Mouse (Mus musculus) liver, adult 2 months (tissue): ENCODE measurements around the gene Zdhhc24. TPM values are rescaled to one million over a fixed set of nuclear protein-coding genes. Genes with fewer than 3 reads are reported as not detected.

Source experiments
- DNase-seq: peaks from one replicate; pipeline ENCODE4 v3.0.0-alpha.2; 2011; ENCODE audit warnings: low read depth, low spot score; ENCODE audit errors: extremely low read depth
- H3K27ac ChIP-seq: fragments of 200-500 bp; replicated peaks from 2 replicates; pipeline ENCODE4 v1.5.1; 2012; ENCODE audit warnings: low read depth, mild to moderate bottlenecking, control low read depth, inconsistent platforms, low read length; ENCODE audit not compliant: insufficient read depth
- H3K27me3 ChIP-seq: fragments of 200-500 bp; 2 replicates; pipeline ENCODE4 v1.6.1; 2012; ENCODE audit warnings: mild to moderate bottlenecking, moderate library complexity, low read length, inconsistent platforms; ENCODE audit not compliant: control insufficient read depth, insufficient read depth
- H3K36me3 ChIP-seq: fragments of 200-500 bp; 2 replicates; pipeline ENCODE4 v1.6.1; 2012; ENCODE audit warnings: low read length, inconsistent platforms; ENCODE audit not compliant: control insufficient read depth, insufficient read depth
- H3K4me1 ChIP-seq: fragments of 200-500 bp; 2 replicates; pipeline ENCODE4 v1.6.1; 2011; ENCODE audit warnings: low read length; ENCODE audit not compliant: control insufficient read depth, insufficient read depth
- H3K4me3 ChIP-seq: fragments of 200-500 bp; 2 replicates; pipeline ENCODE4 v1.5.1; 2011; ENCODE audit warnings: low read depth, mild to moderate bottlenecking, control low read depth, low read length, moderate library complexity; ENCODE audit not compliant: insufficient read depth
- H3K79me2 ChIP-seq: fragments of 200-500 bp; 2 replicates; pipeline ENCODE4 v1.6.1; 2012; ENCODE audit warnings: inconsistent platforms, mild to moderate bottlenecking, low read length, moderate library complexity; ENCODE audit not compliant: control insufficient read depth, insufficient read depth
- H3K9ac ChIP-seq: fragments of 200-500 bp; 2 replicates; pipeline ENCODE4 v1.6.1; 2012; ENCODE audit warnings: low read depth, mild to moderate bottlenecking, control low read depth, inconsistent platforms, low read length
- CTCF ChIP-seq: fragments of 200-500 bp; IDR thresholded peaks from 2 replicates; pipeline ENCODE4 v1.5.1; 2011; ENCODE audit warnings: low read depth, low read length, control low read depth
- POLR2A ChIP-seq: fragments of 200-500 bp; IDR thresholded peaks from 2 replicates; pipeline ENCODE4 v1.6.1; 2011; ENCODE audit warnings: low read length, control low read depth; ENCODE audit not compliant: insufficient read depth; ENCODE audit errors: extremely low read depth
- WGBS: fragments of 180-500 bp; shearing (Covaris S2); methylation state at CpG from one replicate; pipeline ENCODE4 v1.1.7; 2018; 5-methylcytosine and 5-hydroxymethylcytosine counted together
- polyA plus RNA-seq: library from polyadenylated mRNA; depleted of rRNA; stranded (reverse); fragments of >200 nt; gene quantifications from 2 replicates; pipeline ENCODE4 v1.2.3, GENCODE M21; 2012
- total RNA-seq: library from RNA; depleted of rRNA; stranded (reverse); fragments of >200 nt; gene quantifications from 2 replicates; pipeline ENCODE4 v1.2.3, GENCODE M21; 2014

The Zdhhc24 gene
- total and polyA plus RNA-seq, 2 experiments, result 2.5 to 7.7 TPM

GRCm38 (mm10) chr19:4899888-4900287 lies 21.4 kb downstream of the Zdhhc24 start:
- H3K4me3 ChIP-seq, result no peak overlapping the region
- H3K79me2 ChIP-seq, result no peaks in the 10 kb centered on the region
- DNase-seq, result no peak
- 70% methylated on average over 3 of the region's 3 CpGs for WGBS
- no peak for TF ChIP-seq POLR2A
- TF ChIP-seq CTCF, result no peak
- no peaks in the 10 kb centered on the region for H3K4me1 ChIP-seq
- no peaks in the 10 kb centered on the region for H3K27me3 ChIP-seq
- H3K9ac ChIP-seq, result no peak overlapping the region
- no peaks in the 10 kb centered on the region for H3K36me3 ChIP-seq
- no peak overlapping the region for H3K27ac ChIP-seq

DNA sequence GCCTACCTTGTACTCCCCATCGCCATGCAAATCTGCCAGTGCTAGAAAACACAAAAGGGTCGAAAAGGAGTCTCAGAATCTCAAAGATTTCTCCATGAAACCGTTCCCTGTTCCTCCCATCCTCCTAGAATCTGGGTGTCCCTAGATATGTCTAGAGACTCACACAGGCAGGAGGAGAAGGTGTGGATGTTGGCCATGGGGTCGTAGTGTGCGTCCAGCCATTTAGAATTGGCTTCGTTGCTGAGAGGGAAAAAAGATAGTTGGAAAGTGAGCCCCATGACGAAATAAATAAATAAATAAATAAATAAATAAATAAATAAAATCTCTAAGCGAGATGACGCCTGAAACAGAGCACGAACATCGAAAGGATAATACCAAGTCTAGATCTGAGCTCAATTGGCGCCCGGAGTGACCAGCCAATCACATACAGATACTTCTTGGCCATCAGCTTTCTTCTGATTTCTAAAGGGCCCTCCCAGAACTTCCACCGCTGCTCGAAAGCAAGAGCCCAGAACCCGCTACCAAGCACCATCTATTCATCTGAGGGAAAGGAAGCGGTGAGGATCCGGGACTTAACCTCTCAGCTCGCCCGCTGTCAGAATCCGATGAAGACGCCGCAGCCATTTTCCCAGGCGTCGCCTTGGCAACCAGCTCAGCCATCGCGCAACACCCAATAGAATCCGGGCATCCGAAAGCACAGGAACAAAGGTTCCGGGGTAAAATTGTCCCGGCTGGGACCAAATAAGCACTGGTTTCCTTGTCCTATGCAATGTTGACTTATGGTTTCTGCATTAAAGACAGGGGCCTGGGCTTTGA lies 27.7 kb downstream of the Zdhhc24 start, which contains the start of gene Bbs1:
Gene Bbs1 (minus strand): TSS at position 650 of the 816 bp plus-strand sequence.
- peak; percentile 62 for DNase-seq
- Histone ChIP-seq H3K4me3 (peak within 1 kb of the TSS; percentile 73), H3K27me3 (no peaks in the 10 kb centered on the region), H3K27ac (no peak within 1 kb of the TSS), H3K36me3 (peaks cover 11% of the 10 kb centered on the region; the same call in 1 of the 2 replicates), H3K4me1 (peaks cover 3% of the 10 kb centered on the region; the same call in 1 of the 2 replicates), H3K9ac (no peak within 1 kb of the TSS; the same call in 1 of the 2 replicates), H3K79me2 (no peaks in the 10 kb centered on the region)
- no peak for TF ChIP-seq CTCF
- TF ChIP-seq POLR2A, result no peak
- 8% methylated on average over 31 of the region's 31 CpGs for WGBS

DNA sequence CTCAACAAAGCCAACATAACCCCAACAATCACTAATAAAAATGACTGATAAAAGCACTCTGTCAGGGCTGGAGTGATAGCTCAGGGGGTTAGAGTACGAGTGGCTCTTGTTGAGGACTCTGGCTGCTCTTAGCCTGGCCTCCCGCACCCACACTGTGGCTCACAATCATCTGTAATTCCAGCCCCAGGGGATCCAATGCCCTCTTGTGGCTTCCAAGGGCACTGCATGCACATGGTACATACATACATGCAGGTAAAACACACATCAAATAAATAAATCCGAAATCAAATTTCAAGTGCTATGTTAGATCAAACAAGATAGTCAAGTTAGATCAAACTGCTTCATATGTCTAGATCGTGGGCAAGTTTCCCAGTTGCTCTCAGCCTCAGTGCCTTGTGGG lies 29.6 kb downstream of the Zdhhc24 start:
- WGBS, result 92% methylated on average over 4 of the region's 4 CpGs
- no peak overlapping the region for H3K9ac ChIP-seq
- TF ChIP-seq CTCF (peak; percentile 63), POLR2A (no peak)
- peaks cover 25% of the 10 kb centered on the region; the same call in 1 of the 2 replicates for H3K36me3 ChIP-seq
- no peak overlapping the region for H3K4me3 ChIP-seq
- peaks cover 3% of the 10 kb centered on the region; the same call in 1 of the 2 replicates for H3K4me1 ChIP-seq
- no peaks in the 10 kb centered on the region for H3K27me3 ChIP-seq
- DNase-seq, result peak; percentile 25
- H3K27ac ChIP-seq, result no peak overlapping the region
- H3K79me2 ChIP-seq, result no peaks in the 10 kb centered on the region

GRCm38 (mm10) chr19:4909376-4909775 lies 30.9 kb downstream of the Zdhhc24 start:
- DNase-seq, result no peak
- 89% methylated on average over 7 of the region's 7 CpGs for WGBS
- Histone ChIP-seq H3K9ac (no peak overlapping the region), H3K36me3 (peaks cover 34% of the 10 kb centered on the region; the same call in 1 of the 2 replicates), H3K79me2 (no peaks in the 10 kb centered on the region), H3K4me1 (peaks cover 3% of the 10 kb centered on the region; the same call in 1 of the 2 replicates), H3K4me3 (no peak overlapping the region), H3K27ac (no peak overlapping the region), H3K27me3 (no peaks in the 10 kb centered on the region)
- no peak for TF ChIP-seq POLR2A
- no peak for TF ChIP-seq CTCF

DNA sequence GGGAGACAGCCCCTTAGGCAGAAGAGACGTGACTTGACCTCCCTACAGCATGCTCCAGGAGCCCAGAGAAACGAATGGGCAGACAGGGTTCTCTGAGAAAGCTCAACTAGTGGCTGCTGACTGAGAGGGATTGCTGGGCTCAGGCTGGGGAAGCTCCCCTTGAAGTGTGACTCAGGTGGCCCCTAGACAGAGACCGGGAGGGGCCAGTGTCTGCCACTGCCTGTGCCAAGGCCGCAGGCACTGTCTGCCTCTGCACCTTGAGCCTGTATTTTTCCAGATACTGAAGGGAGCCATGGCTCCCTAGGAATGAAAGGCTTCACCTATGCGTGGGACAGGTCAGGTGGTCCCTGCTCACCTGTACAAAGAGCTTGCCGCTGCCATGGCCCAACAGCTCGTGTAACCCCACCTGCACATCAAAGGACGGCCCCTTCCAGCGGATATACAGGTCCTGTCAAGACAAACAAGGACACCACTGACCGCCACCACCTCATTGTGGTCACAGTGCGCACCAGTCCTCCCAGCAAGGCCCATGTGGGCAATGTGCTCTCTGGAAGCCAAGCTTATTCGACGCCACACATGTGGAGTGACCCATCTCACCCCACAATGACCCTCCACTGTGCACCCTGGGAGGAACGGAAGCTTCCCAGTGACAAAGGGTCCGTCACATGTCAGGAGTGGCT lies 37.6 kb downstream of the Zdhhc24 start:
- no peaks in the 10 kb centered on the region for H3K27me3 ChIP-seq
- WGBS, result 95% methylated on average over 15 of the region's 15 CpGs

GRCm38 (mm10) chr19:4916827-4917226 lies 38.4 kb downstream of the Zdhhc24 start:
- Histone ChIP-seq H3K27me3 (no peaks in the 10 kb centered on the region), H3K9ac (no peak overlapping the region), H3K4me3 (no peak overlapping the region), H3K36me3 (peaks cover 56% of the 10 kb centered on the region), H3K79me2 (no peaks in the 10 kb centered on the region), H3K4me1 (no peaks in the 10 kb centered on the region), H3K27ac (no peak overlapping the region)
- TF ChIP-seq POLR2A (no peak), CTCF (no peak)
- WGBS, result 74% methylated on average over 10 of the region's 10 CpGs
- DNase-seq, result no peak

More for the DNA sequence above, 37.6 kb downstream of the Zdhhc24 start:
- H3K9ac ChIP-seq, result no peak overlapping the region
- TF ChIP-seq CTCF, result no peak
- no peak for TF ChIP-seq POLR2A
- H3K27ac ChIP-seq, result no peak overlapping the region
- H3K4me3 ChIP-seq, result no peak overlapping the region
- H3K4me1 ChIP-seq, result no peaks in the 10 kb centered on the region
- H3K79me2 ChIP-seq, result no peaks in the 10 kb centered on the region
- peaks cover 55% of the 10 kb centered on the region for H3K36me3 ChIP-seq
- no peak for DNase-seq
